Mouse (Mus musculus): ENCODE results near the gene Prkag2.

The Prkag2 gene

GRCm38 (mm10) chr5:24928816-24929215 lies 171.6 kb downstream of the Prkag2 start:
- DNase-seq (ENCODE audit: low read depth in 2 of 2, low spot score in 2 of 2), result no peak

DNA sequence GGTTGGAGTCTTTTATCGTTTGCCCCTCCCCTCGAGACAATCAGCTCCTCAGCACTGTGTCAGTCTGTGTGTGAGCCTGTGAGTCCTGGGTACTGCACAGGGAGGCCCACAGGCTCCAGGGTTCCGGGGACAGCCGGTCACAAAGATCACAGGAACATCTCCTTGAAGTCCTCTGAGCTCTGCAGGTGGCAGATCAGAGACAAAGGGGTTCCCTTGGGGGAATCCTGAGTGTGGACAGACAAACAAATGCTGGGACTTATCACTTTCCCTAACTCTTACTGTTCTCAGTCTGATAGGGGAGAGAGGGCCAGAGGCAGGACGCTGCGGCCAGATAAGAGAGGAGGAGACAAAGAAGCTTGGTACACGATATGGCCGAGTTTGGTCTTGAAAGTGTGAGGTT lies 172.7 kb downstream of the Prkag2 start:
- DNase-seq (ENCODE audit: low read depth in 2 of 2, low spot score in 2 of 2), result no peak

DNA sequence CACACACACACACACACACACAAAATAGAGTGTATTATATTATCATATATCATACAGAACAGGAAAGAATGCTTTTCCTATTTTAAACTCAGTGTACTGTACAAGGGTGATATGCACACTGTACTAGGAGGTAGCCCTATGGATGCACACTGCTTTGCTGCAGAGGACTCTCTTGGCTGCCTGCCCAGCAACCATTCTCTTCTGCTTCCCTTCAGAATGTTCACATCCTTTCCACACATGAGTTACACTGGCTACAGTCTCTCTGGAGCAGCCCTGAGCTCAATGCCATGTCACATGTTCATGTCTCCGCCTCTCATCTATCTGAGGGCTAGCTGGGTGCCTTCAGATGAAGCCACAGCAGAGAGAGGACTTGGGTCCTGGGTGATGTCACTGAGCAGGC lies 181.3 kb downstream of the Prkag2 start:
- no peak for DNase-seq (ENCODE audit: low read depth in 2 of 2, low spot score in 2 of 2)

DNA sequence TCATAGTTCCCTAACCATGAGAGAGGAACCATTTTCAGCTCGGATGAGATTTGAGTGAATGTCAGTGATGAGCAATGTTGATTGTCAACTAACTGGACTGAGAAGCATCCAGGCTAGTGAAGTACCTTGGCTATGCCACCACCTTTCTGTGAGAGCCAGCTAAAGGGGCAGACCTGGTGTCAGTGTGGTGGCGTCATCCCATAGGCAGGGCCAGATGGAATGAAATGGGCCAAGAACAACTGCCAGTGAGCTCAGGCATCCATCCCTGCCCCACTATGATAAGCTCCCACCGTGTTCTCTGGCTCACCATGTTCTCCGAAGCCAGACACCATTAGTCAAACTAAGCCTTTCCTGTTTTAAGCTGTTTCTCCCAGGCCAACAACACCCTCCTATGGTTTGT lies 183.9 kb downstream of the Prkag2 start:
- DNase-seq (ENCODE audit: low read depth in 2 of 2, low spot score in 2 of 2), result no peak

DNA sequence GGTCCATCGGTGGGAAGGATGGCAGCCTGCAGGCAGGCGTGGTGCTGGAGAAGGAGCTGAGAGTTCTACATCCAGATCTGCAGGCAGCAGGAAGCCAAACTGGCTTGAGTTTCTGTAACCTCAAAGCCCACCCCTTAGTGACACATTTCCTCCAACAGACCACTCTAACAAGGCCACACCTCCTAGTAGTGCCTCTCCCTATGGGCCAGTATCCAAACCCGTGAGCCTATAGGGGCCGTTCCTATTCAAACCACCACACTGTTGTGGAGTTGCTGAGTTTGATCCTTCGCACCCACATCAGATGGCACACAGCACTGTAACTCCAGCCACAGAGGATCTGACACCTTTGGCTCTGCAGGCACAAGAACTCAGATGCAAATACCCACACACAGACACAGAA lies 185.3 kb downstream of the Prkag2 start:
- DNase-seq (ENCODE audit: low read depth in 2 of 2, low spot score in 2 of 2), result peak in 1 of 2 experiments; percentile 6

GRCm38 (mm10) chr5:24913656-24914055 lies 186.8 kb downstream of the Prkag2 start:
- DNase-seq (ENCODE audit: low read depth in 2 of 2, low spot score in 2 of 2), result no peak

- peak; percentile 37 to 65 for DNase-seq (ENCODE audit: low read depth in 2 of 2, low spot score in 2 of 2)
Observed at GRCm38 (mm10) chr5:24908820-24909716, 191.4 kb downstream of the Prkag2 start.

DNA sequence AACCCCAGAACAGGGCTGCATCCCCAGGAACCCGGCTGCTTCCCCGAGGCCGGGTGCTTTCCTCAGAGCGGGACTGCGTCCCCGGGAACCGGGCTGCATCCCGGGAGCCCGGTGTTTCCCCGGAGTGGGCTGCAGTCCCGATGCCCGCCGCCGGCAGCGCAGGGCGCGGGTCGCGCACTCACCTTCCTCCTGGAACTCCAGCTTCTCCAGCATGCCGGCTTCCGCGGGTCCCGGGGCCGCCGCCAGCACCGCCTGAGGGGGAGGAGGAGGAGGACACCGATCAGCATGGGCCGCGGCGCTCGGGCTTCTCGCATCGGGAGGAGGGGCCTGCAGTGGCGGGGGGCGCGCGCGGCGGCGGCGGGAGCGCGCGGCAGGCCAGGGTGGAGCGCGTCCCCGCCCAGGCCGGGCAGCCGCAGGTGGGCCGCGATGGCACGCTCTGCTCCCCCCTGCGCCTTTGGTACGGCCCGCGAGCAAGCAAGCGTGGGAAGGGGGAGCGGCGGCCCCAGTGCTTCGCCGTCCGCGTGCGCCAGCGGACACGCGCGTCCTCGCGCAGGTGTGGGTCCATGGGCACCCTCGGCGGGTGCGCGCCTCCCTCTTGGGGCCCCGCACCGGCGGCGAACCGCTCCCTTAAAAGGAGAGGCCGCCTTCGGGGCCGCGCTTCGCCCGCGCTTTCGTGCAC lies 192.2 kb downstream of the Prkag2 start:
- DNase-seq (ENCODE audit: low read depth in 2 of 2, low spot score in 2 of 2), result peak; percentile 90 to 91

DNA sequence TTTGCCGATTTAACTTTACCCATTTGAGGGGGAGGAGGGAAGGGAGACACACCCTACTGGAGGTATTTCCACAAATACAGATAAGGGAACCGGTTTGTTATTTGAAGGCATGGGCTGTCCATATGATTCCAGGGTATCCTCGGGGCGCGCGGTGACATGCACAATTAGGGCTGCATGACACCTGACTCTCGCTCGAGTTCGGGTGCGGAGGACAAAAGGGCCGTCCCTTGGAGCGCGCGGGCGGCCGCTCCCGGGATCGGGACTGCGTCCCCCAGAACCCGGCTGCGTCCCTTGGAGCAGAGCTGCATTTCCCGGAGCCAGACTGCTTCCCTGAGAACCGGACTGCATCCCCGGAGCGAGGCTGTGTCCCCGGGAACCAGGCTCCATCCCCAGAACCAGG lies 192.7 kb downstream of the Prkag2 start:
- DNase-seq (ENCODE audit: low read depth in 2 of 2, low spot score in 2 of 2), result peak in 1 of 2 experiments; percentile 24

GRCm38 (mm10) chr5:24906844-24907243 lies 193.6 kb downstream of the Prkag2 start:
- DNase-seq (ENCODE audit: low read depth in 2 of 2, low spot score in 2 of 2), result no peak

DNA sequence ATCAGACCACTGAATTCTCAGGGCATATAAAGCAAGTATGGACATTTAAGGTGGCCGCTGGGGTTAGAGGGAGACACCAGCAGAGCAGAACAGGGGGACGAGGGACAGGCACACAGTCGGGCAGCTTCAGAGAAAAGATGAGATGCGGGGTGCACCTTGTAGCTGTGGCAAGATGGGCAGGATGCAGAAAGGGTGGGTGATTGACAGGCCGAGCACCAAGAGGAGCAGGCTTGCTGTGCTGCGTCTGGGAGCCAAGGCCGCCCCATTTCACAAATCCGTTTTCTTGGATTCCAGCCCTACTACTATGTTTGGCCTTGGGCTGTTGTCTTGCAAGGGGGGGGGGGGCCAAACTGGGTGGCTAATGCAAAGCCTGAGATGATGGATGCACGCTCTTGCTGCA lies 195.5 kb downstream of the Prkag2 start:
- DNase-seq (ENCODE audit: low read depth in 2 of 2, low spot score in 2 of 2), result no peak

GRCm38 (mm10) chr5:24904423-24904822 lies 196.0 kb downstream of the Prkag2 start:
- no peak for DNase-seq (ENCODE audit: low read depth in 2 of 2, low spot score in 2 of 2)

DNA sequence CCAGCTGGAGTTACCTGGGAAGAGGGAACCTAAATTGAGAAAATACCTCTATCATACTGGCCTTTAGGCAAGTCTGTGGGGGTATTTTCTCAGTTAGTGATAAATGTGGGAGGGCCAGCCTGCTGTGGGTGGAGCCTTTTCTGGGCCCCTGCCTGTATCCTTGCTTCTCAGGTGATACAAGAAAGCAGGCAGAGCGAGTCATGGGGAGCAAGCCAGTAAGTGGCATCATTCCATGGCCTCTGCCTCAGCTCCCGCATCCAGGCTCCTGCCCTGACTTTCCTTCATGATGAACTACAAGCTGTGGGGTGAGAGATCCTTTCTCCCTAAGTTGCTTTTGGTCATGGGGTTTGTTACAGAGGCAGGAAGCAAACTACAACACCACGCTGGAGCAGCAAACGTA lies 196.4 kb downstream of the Prkag2 start:
- DNase-seq (ENCODE audit: low read depth in 2 of 2, low spot score in 2 of 2), result no peak

DNA sequence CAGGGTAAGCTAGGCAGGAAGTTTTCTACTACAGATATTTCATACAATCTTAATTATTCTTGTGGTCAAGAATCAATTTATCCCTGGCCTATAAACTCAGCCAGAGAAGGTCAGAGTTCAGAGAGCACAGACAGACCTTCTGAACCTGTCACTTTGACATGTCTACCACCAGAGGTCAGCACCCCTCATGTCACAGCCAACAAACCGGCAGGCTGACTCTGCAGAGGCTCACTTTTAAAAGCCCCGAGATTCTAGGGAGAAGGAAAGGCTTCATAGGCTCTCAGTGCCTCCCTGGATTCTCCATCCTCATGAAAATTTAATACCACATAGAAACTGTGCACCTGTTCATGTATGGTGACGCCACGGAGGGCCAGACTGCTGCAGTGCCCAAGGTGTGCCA lies 197.6 kb downstream of the Prkag2 start:
- DNase-seq (ENCODE audit: low read depth in 2 of 2, low spot score in 2 of 2), result peak; percentile 9 to 14

DNA sequence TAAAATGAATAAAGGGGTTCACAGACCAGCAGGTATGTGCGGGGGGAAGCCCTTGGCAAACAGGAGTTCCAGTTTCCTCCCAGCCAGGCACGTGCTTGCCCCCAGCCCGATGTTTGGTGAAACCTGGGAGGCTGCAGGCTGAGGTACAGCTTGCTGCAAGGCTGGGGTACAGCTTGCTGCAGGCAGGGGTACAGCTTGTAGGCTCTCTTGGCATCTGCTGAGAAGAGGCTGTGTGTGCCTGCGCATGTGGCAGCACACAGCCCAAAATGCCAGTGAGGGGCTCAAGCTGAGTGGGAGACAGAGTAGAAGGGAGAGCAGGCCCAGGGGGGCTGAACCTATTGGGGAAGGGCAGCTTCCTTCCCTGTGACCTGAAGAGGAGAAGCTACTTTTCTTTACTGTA lies 204.8 kb downstream of the Prkag2 start:
- no peak for DNase-seq (ENCODE audit: low read depth in 2 of 2, low spot score in 2 of 2)

GRCm38 (mm10) chr5:24894814-24895213 lies 205.6 kb downstream of the Prkag2 start:
- DNase-seq (ENCODE audit: low read depth in 2 of 2, low spot score in 2 of 2), result no peak

DNA sequence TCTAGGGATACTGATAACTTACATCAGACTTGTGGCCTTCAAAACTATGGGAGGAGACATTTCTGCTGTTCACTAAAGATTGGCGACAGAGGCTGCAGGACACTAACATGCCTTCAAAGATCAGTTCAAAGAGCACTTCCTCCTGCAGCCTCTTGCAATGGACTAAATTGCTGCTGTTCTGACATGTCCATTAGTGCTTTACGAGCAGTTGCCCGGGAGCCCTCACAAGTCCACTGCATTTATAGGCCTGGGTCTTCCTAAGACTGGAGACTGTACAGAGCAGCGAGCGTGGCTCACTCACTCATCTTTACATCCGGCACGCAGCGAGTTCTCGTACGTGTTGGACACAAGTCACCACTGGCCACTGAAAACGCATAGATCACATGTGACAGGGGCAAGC lies 208.0 kb downstream of the Prkag2 start:
- DNase-seq (ENCODE audit: low read depth in 2 of 2, low spot score in 2 of 2), result no peak

GRCm38 (mm10) chr5:24889860-24890259 lies 210.6 kb downstream of the Prkag2 start:
- DNase-seq (ENCODE audit: low read depth in 2 of 2, low spot score in 2 of 2), result no peak

GRCm38 (mm10) chr5:24888874-24889591 lies 211.4 kb downstream of the Prkag2 start:
- no peak for DNase-seq (ENCODE audit: low read depth in 2 of 2, low spot score in 2 of 2)

GRCm38 (mm10) chr5:24887271-24887670 lies 213.2 kb downstream of the Prkag2 start:
- no peak for DNase-seq (ENCODE audit: low read depth in 2 of 2, low spot score in 2 of 2)

DNA sequence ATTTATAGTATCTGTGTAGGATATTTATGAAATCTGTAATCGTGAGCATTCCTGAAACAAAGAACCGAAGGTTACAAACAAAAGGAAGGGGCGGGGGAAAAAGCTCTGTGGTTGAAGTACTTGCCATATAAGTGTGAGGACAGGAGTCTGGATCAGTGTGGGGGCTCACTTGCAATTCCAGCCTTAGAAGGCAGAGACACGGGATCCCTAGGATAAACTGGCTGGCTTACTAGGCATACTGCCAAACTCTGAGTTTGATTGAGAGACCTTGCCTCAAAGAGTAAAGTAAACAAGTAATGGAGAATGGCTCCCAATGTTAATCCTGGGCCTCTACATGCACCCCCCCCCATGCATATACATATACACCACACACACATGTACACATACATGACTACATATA lies 221.7 kb downstream of the Prkag2 start:
- no peak for DNase-seq (ENCODE audit: low read depth in 2 of 2, low spot score in 2 of 2)

Measured in CD8-positive naive resting alpha-beta T cell, adult 2 months (primary cell).